Mouse (Mus musculus) megakaryocyte-erythroid progenitor cell, adult 5-6 weeks (primary cell): ENCODE results near the gene Sez6. TPM values are rescaled to one million over a fixed set of nuclear protein-coding genes. Genes with fewer than 3 reads are reported as not detected.

Experiments used
- ATAC-seq: replicated peaks from 2 replicates; pipeline ENCODE4 v1.8.0; 2016; ENCODE audit warnings: mild to moderate bottlenecking, inconsistent platforms; ENCODE audit not compliant: severe bottlenecking, poor library complexity, low FRiP score, low TSS enrichment
- total RNA-seq, 2 experiments: library from RNA; stranded (forward) in 1 of 2; stranded (reverse) in 1 of 2; fragments of 200-1000, 215-1000 nt in 1 of 2; fragments of >200 nt in 1 of 2; fragmentation: Nextera tagmentation in 1 of 2; gene quantifications; 2 replicates each; pipeline ENCODE4 v1.2.3; 2014 to 2017

Sez6 gene
- total RNA-seq, 2 experiments from 2014 or later = not detected

DNA sequence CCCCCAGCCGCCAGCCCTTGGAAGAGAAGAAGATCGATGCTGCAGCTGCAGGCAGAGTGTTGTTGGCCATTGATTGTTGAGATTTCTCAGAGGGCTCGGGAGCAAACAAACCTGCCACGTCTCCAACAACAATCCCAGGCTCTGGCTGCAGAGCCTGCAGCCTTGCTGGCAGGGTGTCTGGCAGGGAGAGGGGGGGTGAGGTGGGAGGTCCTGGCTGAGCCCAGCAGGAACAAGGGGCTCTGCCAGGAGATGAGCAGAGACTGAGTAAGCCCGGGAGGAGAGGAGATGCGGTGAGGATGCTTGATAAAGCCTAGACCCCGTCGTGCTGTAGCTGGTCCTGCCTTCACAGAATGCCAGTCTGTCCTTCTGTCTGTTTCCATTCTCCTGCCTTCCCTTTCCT lies 6.2 kb downstream of the Sez6 start:
- ATAC-seq = no peak

DNA sequence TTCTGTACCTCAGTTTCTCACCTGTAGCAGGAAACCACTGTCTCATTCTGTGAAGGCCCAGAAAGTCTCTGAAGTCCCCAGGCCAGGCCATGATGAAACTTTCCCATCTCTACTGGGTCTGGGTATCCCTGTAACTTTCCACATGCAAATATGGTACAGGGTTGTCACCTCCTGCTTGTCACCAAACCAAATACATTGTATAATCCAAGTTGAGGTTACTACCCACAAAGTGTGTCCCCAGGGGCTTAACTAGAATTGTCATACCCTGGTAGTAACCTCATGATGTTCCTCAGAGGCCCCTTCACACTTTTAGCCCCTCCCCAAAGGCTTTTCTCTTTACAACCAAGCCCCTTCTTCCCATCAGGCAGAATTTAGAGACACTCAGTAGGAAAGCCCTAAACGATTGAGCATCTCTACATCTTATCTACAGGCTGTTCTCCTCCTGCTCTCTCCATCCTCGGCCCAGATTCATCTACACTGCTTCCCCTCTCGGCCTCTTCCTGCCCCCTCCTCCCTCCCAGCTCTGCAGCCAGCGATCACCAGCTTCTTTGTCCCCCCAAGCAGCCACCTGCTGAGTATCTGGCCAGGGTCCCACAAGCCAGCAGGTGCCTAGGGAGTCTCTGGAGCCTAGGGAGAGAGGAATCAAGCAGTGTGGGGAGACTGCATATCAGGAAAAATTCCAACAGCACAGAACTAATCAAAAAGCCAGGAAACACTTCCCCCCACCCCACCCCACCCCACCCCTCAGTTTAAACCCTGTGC lies 7.2 kb downstream of the Sez6 start:
- no peak for ATAC-seq

GRCm38 (mm10) chr11:77942230-77942629 lies 11.6 kb downstream of the Sez6 start:
- no peak for ATAC-seq

DNA sequence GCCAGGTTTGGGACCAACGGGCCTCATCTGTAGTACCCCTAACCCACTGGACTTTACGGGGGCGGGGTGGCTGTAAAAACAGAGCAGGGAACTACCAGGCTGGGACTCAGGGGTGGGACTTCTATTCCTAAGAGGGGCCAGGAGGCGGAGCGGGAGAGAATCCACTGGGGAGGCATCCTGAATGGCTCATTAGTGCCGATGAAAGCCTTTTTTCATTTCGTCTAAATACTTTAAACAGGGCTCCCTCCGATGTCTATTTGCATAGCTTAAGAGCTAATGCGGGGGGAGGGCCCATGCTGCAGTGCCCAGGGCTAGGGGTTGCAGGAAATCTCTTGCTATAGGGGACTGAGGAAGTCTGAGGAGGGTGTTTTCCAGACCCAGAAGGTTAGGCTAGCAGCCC lies 17.3 kb downstream of the Sez6 start:
- no peak for ATAC-seq

DNA sequence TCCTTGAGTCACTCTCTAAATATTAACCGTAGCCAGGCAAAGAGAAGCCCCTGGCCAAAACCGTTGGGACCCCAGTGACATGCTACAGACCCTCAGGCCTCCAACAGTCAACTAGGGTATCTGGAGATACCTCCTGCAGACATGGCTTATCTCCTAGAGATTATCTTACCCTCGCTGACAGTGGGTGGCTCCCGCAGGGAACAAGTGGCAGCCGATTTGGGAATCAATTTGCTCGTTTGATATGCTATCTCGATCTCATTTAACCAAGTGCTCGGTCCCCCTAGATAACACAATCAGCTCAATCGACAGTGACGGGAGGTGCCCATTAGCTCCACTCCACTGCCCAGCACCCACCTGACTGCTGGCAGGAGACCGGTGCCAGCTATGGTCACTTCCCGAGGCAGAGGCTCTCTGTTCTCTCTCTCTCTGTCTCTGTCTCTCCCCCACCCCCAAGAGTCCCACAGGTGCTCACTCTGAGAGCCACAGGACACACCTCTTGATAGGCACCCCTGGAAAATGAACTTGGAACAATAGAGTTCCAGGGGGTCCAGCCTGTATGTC lies 19.6 kb downstream of the Sez6 start:
- ATAC-seq = no peak

GRCm38 (mm10) chr11:77950797-77951228 lies 20.2 kb downstream of the Sez6 start:
- ATAC-seq = no peak

GRCm38 (mm10) chr11:77953671-77954070 lies 23.1 kb downstream of the Sez6 start:
- peak; percentile 64 for ATAC-seq

- no peak for ATAC-seq
Measured at GRCm38 (mm10) chr11:77956428-77956827, 25.8 kb downstream of the Sez6 start.

DNA sequence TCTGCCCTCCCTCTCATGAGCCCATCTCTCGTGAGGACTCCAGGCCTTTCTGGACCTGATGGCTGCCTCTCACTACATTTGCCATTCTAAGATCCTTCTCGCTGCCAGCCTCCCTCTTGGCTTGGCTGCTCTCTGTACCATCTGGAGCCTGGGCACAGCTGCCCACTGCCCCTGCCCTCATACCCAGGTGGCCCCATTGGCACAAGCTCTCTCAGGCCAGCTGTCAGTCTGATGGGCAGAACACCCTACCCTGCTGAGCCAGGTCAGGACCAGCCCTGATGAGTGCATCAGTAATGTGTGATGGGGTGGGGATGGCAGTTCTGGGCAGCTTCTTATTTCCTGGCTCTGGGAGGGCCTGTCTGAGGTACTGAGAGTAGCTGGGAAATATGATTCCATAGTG lies 27.7 kb downstream of the Sez6 start:
- no peak for ATAC-seq

GRCm38 (mm10) chr11:77958932-77959331 lies 28.3 kb downstream of the Sez6 start:
- ATAC-seq = no peak

DNA sequence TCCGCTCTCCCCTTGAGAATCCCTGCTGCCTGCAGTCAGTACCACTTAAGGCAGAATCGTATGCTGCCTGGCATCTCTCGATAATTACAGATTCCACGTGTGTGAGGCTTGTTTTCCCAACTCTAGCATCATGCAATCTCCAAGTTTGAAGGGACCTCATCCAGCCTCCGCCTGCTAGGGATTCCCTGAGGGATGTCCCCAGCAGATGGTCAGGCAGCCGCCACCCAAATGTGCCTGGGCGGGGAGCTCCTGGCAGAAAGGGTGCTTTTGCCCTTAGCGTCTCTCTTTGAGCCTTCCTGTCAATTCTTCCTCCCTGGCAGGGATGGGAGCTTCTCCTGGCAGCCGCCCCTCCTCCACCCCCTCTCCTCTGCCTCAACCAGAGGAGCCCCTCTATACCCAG lies 29.6 kb downstream of the Sez6 start:
- no peak for ATAC-seq

GRCm38 (mm10) chr11:77960898-77961297 lies 30.3 kb downstream of the Sez6 start:
- ATAC-seq = no peak

- no peak for ATAC-seq
Measured at GRCm38 (mm10) chr11:77962946-77963345, 32.3 kb downstream of the Sez6 start.

- ATAC-seq = peak; percentile 88
Measured at GRCm38 (mm10) chr11:77964415-77965095, 34.0 kb downstream of the Sez6 start.

- no peak for ATAC-seq
Measured at GRCm38 (mm10) chr11:77965101-77966036, 34.8 kb downstream of the Sez6 start.

DNA sequence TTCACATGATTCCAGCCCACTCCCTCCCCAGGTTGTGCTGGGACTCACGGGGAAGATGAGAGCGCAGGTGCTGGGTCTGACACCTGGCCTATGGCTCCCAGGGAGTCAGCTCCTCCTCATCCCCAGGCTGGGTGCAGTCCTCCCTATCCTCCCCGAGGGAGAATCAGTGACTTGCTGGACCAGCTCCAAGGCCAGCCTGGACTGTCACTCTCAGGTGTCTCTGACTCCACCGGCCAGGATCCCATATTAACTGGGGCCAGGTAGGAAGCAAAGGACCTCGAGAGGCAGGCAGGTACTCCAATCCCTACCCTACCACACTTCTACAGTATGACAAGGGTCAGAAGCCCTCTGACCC lies 35.4 kb downstream of the Sez6 start:
- no peak for ATAC-seq

- no peak for ATAC-seq
Measured at GRCm38 (mm10) chr11:77967114-77967513, 36.5 kb downstream of the Sez6 start.

GRCm38 (mm10) chr11:77968786-77969185 lies 38.2 kb downstream of the Sez6 start:
- no peak for ATAC-seq

GRCm38 (mm10) chr11:77970718-77971117 lies 40.1 kb downstream of the Sez6 start:
- no peak for ATAC-seq

DNA sequence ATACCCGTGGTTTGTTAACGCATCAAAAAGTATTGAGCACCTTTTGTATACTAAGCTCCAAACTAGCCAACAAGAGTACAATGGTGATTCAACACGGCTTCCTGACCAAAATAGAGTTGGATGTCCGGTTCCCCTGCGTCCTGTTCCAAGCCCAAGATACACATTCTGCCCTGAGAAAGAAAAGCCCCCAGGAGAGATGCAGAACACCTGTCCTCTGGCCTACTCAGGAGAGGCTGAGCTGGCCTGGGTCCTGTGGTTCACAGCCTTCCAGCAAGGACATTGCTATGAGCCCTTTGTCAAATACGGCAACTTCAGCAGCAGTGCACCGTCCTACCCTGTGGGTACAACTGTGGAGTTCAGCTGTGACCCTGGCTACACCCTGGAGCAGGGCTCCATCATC lies 42.9 kb downstream of the Sez6 start:
- no peak for ATAC-seq
